Mouse (Mus musculus): Measurements from ENCODE around the gene Man2a2.
"Not testable (repeated sequence)": the region's sequence is repeated elsewhere in the genome, so short reads cannot be mapped to it uniquely, and the experiment has no call there.

Man2a2 gene

GRCm38 (mm10) chr7:80398654-80399444 lies 27.7 kb upstream of the Man2a2 start:
- DNase-seq, result no peak

GRCm38 (mm10) chr7:80397986-80398385 lies 26.8 kb upstream of the Man2a2 start:
- no peak for DNase-seq

- DNase-seq, result not testable (repeated sequence)
Observed at GRCm38 (mm10) chr7:80396427-80396826, 25.3 kb upstream of the Man2a2 start.

GRCm38 (mm10) chr7:80394600-80394999 lies 23.4 kb upstream of the Man2a2 start:
- no peak for DNase-seq

- no peak for DNase-seq
Observed at GRCm38 (mm10) chr7:80392119-80392518, 20.9 kb upstream of the Man2a2 start.

- DNase-seq, result peak; percentile 99
Observed at GRCm38 (mm10) chr7:80387633-80388543, 16.7 kb upstream of the Man2a2 start, which contains the start of gene Fes. Gene Fes (minus strand): TSS chr7:80387946.

GRCm38 (mm10) chr7:80387033-80387632 lies 16.0 kb upstream of the Man2a2 start:
- DNase-seq, result peak; percentile 97

GRCm38 (mm10) chr7:80386235-80386930 lies 15.2 kb upstream of the Man2a2 start:
- DNase-seq, result peak; percentile 99

- no peak for DNase-seq
Observed at GRCm38 (mm10) chr7:80382919-80383318, 11.7 kb upstream of the Man2a2 start.

GRCm38 (mm10) chr7:80379531-80379930 lies 8.4 kb upstream of the Man2a2 start:
- DNase-seq, result no peak

GRCm38 (mm10) chr7:80377471-80377870 lies 6.3 kb upstream of the Man2a2 start:
- DNase-seq, result no peak

- DNase-seq, result no peak
Observed at GRCm38 (mm10) chr7:80376192-80376591, 5.0 kb upstream of the Man2a2 start.

- no peak for DNase-seq
Observed at GRCm38 (mm10) chr7:80375376-80376039, 4.3 kb upstream of the Man2a2 start.

- no peak for DNase-seq
Observed at GRCm38 (mm10) chr7:80374733-80375132, 3.6 kb upstream of the Man2a2 start.

GRCm38 (mm10) chr7:80374280-80374679 lies 3.1 kb upstream of the Man2a2 start:
- no peak for DNase-seq

- DNase-seq, result no peak
Observed at GRCm38 (mm10) chr7:80373850-80374249, 2.7 kb upstream of the Man2a2 start.

GRCm38 (mm10) chr7:80373352-80373751 lies 2.2 kb upstream of the Man2a2 start:
- DNase-seq, result no peak

- no peak for DNase-seq
Observed at GRCm38 (mm10) chr7:80372667-80373066, 1.5 kb upstream of the Man2a2 start.

- DNase-seq, result no peak
Observed at GRCm38 (mm10) chr7:80372166-80372565, 991 bp upstream of the Man2a2 start.

- DNase-seq, result peak; percentile 98
Observed at GRCm38 (mm10) chr7:80370649-80371040, 530 bp downstream of the Man2a2 start.

- peak; percentile 89 for DNase-seq
Observed at GRCm38 (mm10) chr7:80369967-80370431, 1.2 kb downstream of the Man2a2 start.

- DNase-seq, result peak; percentile 93
Observed at GRCm38 (mm10) chr7:80369461-80369860, 1.7 kb downstream of the Man2a2 start.

All from heart, adult 11 months (tissue).